Mouse (Mus musculus): ENCODE data around the gene Alcam. TPM values are rescaled to one million over a fixed set of nuclear protein-coding genes. Genes with fewer than 3 reads are reported as not detected.

The Alcam gene
- 71.4 TPM for polyA plus RNA-seq (2014; fragmentation: Illumina TruSeq; extraction: RNeasy Lipid Tissue Mini Kit (QIAGEN cat#74804); ENCODE audit: insufficient read depth, low read depth, low replicate concordance)

GRCm38 (mm10) chr16:52453971-52454514 is at the start of gene Alcam:
Gene Alcam (minus strand): TSS chr16:52454074.

